Mouse (Mus musculus) adrenal gland, postnatal 25 days (tissue): ENCODE measurements at regions not wholly inside any gene's neighbourhood (a gene's known extent, or its start where the extent isn't known, plus 50 kb on each side); places are given as distances from the start of the nearest gene placed in this dataset.
A peak's percentile ranks its signal among the peaks of the same experiment; 100 is the strongest.

ENCODE experiments used
- DNase-seq: peaks from one replicate; pipeline ENCODE4 v3.0.0; 2021; ENCODE audit warnings: mixed read lengths

DNA sequence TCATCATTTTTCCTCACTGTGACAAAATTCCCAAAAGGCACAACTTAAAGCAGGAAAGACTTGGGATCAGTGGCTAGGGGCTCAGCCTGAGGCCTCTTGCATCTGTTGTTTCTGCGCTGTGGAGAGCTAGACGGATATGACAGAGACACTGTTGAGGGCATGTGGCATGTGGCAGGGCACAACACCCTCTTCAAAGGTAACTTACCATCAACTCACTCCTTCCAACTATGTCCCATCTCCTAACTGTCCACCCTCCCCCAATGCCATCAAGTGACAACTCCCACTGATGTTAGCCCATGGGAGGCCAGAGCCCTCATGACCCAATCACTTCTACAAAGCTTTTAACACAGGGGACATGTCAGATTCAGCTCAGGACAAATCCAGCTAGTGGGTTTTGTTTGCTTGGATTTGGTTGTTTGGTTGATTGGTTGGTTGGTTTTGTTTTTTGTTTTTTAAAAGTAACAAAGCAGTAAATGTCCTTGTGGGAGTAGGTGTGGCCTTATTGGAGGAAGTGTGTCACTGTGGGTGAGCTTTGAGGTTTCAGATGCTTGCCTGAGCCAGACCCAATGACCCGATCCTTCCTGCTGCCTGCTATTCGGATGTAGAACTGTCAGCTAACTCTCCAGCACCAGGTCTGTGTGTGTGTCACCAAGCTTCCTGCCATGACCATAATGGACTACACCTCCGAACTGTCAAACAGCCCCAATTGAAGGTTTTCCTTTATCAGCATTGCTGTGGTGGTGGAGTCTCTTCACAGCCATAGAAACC is 53.2 kb upstream of the Lef1 start:
- no peak for DNase-seq

DNA sequence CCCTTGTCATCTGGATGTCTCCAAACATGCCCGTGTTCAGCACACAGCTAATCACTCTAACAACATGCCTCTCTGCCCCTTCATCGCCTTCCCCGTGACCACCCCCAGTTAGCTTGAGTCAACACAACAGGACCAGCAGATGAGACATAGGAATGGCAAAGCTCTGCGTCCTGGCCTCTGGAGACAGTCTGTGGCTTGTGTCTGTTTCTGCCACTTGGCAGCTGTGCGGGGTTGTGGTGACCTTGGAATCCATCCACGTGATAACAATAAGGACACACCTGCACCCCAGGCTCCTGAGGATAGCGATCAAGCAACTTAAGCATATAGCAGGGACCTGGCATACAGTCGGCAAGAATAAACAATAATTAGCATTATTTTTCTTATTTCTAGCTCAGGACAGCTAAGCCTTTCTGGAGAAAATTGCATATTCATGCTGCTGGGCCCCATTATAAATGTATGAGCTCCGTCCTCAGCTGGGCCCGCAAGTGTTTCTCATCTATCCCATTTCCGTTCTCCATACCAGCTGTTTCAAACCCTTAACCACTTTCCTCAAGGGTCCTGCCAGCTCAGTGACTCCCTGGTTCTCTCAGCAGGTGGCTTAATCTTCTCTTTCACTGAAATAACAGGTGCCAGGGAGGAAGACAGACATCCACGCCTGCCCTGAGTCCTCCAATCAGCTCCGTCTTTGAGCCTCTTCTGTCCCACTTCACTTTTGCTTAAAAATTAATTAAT is 55.9 kb upstream of the Lef1 start:
- no peak for DNase-seq

DNA sequence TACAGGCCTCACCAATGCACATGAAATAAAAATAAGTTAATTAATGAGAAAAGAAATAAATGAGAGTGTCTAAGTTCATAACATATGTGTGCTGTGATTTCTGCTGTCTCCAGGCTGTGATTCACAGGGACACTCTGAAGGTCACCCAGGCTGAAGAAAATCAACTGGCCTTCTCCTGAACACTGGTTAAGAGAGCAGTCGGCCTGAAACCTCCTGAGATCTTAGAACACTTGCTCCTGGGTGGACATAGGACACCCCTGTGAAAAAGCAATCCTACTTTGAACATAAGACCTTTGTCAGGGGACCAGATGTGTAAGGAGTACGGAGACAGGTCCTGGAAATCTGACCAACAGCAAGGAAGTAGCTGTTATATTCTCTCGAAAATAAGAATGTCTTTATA is 62.6 kb upstream of the Lef1 start:
- DNase-seq, result no peak

DNA sequence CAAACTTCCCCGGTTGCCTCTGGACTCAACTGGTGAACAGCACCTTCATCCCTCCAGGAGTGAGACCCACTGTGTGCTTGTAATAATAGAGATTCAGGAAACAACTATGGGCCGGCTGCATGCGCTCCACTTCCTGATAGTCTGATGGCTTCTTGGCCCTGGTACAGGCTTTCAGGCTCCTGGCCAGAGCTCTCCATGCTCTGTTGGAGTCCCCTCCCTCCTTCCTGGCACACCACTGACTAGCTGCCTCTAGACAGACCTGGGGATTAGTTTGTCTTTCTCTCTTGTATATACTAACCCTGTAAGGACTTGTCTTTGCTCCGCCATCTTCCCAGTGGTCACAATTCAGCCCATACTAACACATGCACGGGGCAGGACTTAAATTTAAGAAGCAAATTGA is 63.9 kb upstream of the Lef1 start:
- DNase-seq, result peak; percentile 37

DNA sequence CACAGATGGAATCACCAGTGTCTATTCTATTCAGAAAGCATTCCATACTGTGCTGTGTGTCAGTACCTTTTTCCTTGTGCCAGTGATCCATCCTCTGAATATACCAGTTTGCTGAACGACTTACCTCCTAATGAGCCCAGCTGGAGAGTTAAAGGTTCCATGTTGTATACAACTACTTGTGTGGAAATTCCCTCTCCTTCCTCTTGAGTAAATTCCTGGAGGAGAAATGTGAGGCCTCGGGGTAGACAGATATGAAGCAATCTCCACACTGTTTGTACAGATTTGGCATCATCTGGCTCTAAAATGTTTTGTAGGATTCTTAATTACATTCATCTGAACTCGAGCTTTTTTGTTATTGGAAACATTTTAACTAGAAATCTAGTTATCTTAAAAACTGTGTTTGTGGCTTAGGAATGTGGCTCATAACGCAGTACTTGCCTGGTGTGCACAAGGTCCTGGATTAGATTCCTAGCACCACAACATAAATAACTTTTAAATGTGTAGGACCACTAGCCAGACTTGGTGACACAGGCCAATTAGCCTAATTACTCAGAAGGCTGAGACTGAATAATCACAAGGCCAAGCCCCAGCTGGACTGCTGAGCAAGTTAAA is 70.0 kb upstream of the Lef1 start:
- no peak for DNase-seq

DNA sequence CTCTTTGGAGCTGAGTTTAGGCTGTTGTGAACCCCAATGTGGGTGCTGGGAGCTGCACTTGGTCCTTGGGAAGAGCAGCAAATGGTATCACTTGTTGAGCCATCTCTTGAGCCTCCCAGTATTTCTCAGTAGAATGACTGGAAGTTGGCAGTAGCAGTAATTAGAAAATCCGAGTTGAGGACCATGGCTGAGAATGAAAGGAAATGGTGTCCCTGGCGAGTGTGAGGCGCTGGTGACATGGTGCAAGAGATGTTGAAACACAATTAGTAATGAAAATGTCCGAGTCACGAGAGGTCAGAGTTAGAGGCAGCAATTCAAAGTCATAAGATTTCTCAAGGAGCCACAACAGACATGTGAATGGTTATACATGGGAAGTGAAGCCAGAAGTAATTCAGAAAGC is 73.2 kb upstream of the Lef1 start:
- DNase-seq, result no peak

DNA sequence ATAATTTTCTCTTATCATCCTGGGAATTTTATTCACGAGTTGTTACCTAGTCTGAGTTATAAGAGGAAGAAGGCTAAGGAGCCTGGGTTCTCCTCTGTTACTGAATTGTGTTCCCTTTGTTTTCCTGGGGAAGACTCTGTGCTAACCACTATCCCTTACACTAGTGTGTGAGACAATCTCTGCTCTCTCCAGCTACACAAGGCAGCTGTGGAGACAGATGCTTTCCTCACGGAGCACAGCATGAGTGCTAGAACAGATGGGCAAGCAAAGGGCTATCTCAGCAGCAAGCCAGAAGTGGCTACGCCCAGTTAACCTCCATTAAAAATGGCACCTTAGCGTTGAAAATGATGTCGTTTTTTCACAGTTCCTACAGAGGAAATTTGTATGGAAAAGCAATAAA is 75.5 kb upstream of the Lef1 start:
- no peak for DNase-seq

DNA sequence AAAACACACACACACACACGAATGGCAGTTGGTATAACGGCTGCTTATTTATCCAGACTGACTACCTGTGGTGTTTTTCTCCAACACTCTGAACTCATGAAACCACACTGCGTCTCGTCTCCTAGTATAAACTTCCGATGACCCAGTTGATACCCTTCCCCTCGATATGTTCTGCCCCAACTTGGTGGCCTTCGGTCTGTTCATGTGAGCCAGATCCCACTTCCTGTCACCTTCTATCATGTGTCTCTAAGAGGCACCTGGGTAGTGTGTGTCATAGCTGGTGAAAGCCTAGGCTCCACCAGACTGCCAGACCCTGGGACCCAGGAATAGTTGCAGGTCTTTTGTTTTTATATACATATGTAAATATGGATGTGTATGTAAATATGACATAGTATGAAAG is 83.9 kb upstream of the Lef1 start:
- DNase-seq, result no peak

DNA sequence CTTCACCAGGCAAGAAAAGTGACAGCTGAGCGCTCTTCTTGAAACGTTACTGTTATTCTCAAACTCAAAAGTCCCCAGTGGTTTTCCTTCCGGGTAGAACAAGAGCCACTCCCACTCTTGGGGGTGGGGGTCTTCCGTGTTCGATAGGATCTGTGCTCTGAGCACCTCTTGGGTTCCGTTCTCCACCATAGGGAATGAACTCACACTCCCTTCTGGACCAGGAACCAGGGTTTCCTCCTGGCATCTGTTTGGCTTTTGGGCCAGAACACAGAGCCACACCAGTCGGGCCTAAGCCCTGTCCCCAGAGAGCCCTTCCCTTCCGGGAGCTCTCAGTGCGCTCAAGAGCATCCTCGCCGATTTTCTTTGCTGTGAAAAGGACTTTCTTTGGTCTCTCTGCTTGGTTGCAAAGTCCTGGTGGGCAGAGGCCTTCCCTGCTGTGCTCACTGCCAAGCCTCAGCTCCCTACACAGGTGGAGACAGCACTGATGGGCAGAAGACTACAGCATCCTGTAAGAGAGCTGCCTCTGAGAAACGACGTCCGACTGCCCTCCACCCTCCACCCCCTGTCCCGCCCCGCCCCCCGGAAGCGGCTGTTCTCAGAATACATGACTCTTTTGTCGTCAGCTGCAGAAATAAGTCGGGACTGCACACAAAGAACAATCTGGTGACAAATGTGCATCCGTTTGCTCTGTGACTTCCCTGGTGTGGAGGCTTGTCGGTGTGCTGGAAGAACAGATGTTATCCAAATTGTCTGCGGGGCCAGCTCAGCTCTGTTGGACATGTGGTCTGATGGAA is 90.9 kb upstream of the Lef1 start:
- DNase-seq, result peak; percentile 38

DNA sequence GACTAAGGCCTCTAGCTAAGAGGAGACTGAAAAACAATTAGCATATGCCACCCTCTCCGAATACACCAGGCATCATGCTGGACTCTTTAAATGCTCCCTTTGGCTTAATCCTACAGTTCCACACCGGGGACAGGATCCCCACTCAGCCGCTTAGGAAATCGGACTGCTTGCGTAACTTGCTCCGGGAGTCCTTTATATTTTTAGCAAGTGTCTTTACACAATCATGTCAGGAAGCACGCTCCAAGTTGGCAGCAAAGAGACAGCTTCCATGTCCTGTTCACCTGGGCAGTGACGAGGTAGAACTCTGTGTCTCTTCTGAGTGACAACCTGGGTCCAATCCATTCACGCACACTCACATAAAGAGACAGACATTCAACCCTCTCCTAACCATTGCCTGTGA is 92.4 kb upstream of the Lef1 start:
- peak; percentile 22 for DNase-seq

DNA sequence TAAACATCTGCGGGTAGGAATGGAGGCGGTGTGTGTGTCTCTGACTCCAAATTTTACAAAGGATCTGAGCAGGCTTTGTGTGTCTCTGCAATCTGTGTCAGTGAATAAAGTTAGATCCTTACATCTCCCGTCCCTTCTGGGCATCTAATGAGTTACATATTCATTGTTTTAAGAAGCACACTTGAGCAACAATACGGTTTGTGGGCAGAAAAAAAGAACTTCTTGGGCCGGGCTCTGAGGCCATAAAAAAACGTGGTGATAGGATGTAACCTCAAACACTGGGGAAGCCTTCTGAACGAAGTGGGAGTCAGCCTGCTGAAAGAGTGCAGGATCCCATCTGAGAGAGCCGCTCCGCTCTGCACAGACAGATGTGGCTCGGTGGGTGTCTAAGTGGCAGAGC is 94.2 kb upstream of the Lef1 start:
- DNase-seq, result no peak

DNA sequence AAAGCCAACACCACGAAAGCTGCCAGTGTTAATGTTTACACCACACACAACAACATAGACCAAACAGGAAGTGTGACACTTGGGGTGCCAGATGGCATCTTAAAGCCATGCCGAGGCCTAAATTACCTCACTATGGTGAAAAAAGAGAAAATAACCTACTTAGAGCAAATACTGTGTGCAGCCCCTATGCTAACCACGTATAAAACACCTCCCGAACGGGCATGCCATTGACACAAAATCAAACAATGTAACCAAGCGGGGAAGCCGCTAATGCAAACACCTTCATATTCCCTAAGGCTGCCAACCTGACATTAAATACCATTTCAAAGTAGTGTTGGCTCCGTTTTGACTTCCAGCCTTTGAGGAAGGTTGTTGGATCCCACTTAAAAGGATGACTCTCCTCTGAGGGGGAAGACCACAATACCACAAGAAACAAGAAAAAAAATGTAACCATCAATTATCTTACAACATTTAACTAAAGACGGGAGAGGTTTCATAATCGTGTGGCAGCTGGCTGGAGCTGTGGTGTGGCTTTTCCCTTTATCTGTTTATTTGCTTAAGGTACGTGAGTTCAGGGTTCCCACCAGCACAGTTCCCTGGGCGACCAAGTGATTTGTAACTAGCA is 96.1 kb upstream of the Lef1 start:
- DNase-seq, result no peak

DNA sequence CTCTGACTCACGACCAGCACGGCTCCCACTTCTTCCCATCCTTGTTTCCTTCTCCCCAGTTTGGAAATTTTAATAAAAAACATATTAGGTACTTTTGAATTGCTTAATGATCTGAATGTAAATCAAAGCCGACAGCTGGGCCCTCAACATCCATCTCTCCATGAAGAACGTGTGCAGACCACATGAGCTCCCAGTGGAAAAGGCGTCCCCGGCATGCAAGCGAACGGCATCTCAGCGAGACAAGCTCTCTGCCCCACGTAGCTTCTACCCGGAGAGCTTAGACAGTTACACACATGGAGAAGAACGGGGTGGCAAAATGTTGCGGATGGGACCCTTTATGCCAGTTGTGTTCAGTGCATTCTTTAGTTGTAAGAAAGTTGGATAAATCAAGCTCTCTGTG is 109.6 kb upstream of the Lef1 start:
- DNase-seq, result no peak

DNA sequence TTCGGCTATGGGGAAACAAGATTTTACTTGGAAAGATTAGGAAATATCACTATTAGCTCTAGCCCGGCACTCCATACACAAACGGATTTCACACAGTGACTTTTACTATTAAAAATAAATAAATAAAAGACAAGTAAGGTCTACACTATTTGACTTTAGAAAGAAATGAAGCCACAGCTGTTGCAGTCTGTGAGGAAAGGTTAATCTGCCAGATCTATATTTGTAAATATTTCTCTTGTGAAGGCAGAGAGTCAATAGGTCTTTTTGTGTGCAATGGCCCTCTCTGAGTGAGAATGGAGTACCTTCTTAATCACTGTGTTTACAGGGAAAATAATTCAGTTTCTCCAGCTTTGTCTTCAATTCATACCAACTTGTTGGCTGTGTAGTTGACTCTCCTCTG is 110.0 kb upstream of the Lef1 start:
- DNase-seq, result no peak

DNA sequence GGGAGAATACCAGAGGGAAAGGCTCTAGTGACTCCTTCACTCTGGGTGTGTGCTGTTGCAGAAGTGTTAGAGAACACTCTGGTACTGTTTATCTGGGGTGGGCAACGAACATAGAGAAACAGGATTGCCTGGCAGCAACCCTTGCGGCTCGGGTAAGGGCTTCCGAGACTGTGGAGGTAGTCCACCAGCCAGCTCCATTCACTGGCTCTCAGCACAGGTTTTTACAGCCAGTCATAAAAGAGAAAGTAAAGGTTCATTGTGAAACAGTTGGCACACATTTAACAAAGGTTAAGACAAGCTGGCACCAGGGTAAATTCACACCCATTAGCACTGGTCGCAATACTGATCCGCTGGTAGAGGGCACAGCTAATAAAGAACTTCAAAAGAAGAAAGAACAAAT is 110.5 kb upstream of the Lef1 start:
- no peak for DNase-seq

DNA sequence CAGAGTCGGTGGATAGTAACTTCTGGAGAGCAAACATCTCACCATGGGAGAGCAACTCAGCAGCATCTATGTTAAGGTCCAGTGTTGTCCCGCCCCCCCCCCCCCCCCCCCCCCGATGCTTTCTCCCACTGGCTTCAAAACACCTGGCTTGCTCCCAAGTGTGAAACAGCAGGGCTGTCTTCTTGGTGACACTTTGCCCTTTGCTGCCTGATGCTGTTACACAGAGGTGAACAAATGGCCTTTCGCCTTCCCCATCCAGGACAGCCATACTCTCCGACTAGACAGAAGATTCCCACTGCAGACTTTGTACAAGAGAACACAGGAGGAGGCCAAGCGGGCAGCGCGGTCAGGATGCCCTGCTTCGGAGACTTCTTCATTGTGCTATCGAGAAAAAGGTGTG is 111.8 kb upstream of the Lef1 start:
- no peak for DNase-seq

DNA sequence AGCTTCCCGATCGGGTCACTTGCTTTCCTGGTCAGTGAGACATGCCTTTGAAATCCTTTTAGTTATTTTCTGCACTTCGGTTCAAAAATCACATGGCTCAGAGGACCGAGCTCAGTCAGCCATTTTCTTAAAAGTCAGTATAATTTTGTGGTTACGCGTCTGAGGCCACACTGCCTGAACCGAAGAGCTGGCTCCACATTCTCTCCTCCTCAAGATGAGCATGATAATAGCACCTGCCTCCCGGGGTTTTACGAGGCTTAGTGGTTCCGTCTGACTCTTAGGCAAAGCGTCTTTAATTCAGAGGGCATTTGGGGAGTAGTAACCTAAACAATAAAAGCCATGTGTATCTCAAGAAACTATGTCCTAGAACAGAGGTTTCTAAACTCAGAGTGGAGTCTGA is 113.5 kb upstream of the Lef1 start:
- DNase-seq, result no peak

DNA sequence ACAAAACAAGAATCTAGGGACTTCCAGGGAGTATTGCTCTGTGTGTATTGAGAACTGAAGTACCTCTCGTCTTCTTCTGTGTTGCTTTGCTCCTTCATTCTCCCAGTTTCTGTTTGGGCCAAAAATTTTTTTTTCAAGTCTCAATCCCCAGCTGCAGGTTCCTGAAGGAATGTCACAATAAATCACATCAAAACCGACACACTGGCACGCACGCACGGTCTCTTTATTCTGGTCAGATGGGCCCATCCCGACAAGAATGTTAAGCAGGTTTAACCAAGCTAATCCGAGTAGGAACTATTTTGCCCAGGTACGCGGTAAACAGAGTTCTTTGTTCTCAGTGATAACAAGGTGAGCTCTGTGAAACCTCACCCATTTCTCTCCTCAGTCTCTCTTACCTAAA is 118.3 kb upstream of the Lef1 start:
- DNase-seq, result no peak

DNA sequence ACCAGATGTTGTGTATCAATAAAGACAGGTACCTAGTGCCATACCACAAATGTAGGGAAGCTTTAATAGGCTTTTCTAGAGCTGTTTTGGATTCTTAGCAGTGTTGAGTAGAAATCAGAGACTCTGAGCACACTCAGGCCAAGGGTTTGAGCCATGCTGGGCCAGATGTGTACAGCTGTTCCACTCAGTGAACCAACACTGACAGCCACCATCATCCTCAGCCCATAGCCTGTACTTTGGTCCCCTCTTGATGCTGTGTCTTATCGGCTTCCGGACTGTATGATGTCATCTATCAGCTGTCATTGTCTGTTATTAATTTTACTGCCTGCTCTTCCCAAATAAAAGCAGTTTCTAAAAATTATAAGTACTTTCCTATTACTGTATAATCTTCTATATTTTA is 123.6 kb upstream of the Lef1 start:
- no peak for DNase-seq

DNA sequence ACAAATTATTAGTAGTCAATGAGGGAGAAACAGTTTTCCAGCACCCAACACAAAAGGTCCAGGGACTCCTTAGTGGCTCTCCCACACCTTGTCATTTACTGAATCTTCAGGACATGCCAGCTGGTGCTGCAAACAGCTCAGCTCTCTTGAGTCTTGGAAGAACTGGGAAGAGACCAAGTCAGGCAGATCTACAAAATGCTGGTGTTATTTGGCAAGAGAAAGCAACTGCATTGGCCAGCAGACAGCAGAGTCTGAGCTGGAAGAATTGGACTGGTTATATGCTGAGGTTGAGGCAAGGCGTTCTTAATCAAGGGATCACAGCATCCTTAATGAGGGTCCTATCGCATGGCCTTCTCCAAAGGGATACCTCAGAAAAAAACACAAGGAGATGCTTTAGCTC is 124.2 kb upstream of the Lef1 start:
- DNase-seq, result no peak

DNA sequence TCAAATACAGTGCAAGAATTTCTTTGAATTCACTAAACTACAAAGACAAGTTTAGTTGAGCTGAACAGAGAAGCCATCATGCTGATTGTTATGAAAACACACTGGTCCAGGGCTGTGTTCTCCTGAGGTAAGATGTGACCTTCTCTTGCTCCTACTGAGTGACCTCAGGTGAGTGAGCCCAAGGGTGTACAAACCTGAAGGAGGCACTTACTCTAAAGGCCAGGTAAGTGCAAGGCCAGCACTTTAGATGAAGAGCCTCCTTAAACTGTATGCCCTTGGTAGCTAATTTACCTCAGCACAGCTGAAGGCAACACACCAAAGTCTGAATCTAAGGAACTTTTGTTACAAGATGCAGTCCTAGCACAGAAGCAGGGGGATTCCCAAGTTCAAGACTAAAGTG is 128.7 kb upstream of the Lef1 start:
- no peak for DNase-seq

DNA sequence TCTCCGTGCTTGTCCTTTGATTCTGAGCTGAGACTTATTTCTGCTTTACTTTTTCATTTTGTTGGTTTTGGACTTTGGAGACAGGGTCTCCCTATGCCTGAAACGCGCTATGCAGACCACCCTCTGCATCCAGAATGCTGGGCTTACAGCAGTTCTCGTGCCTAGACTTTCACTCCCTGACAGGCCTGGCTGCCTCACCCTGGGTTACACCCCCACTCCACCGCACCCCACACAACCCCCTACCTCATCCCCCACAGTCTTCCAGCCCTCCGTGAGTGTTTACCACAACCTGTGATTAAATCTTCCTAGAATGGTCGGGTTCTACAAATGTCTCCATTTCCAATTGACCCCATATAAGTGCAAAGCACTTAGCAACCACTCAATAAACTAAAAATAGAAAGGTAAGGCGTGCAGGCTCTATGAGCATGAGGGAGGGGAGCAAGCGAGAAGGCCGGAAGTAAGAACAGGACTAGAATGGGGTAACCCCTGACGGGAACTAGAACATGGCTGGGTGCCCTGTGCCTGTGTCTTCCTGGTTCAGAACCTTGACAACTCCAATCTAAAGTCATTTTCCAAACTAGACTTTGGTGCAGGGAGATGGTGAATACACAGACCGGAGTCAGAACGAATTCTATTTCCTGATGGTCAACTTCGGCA is 131.2 kb upstream of the Lef1 start:
- no peak for DNase-seq
